Mouse (Mus musculus) embryonic facial prominence, embryonic 10.5 days (tissue): ENCODE data around the gene Gse1. TPM values are rescaled to one million over a fixed set of nuclear protein-coding genes. Genes with fewer than 3 reads are reported as not detected.

ENCODE experiments used
- DNase-seq: peaks from one replicate; pipeline ENCODE4 v3.0.0-alpha.2; 2017; ENCODE audit warnings: low spot score
- H3K27ac ChIP-seq: fragments of 300-500 bp; sonication (generic); replicated peaks from 2 replicates; pipeline ENCODE4 v1.5.1; 2016; ENCODE audit warnings: mild to moderate bottlenecking
- H3K27me3 ChIP-seq: fragments of 300-500 bp; sonication (generic); replicated peaks from 2 replicates; pipeline ENCODE4 v1.6.1; 2016; ENCODE audit warnings: low read depth, mild to moderate bottlenecking; ENCODE audit not compliant: poor library complexity, severe bottlenecking
- H3K36me3 ChIP-seq: fragments of 300-500 bp; sonication (generic); replicated peaks from 2 replicates; pipeline ENCODE4 v1.6.1; 2016; ENCODE audit warnings: mild to moderate bottlenecking, moderate library complexity
- H3K4me1 ChIP-seq: fragments of 300-500 bp; sonication (generic); 2 replicates; pipeline ENCODE4 v1.6.1; 2016
- H3K4me3 ChIP-seq: fragments of 300-500 bp; sonication (generic); 2 replicates; pipeline ENCODE4 v1.5.1; 2016; ENCODE audit warnings: mild to moderate bottlenecking, moderate library complexity
- H3K9me3 ChIP-seq: fragments of 300-500 bp; sonication (generic); 2 replicates; pipeline ENCODE4 v1.6.1; 2016; ENCODE audit warnings: mild to moderate bottlenecking
- WGBS: fragments of 180-500 bp; shearing (Covaris S2); methylation state at CpG from one replicate; pipeline ENCODE4 v1.1.7; 2016; 5-methylcytosine and 5-hydroxymethylcytosine counted together
- polyA plus RNA-seq: library from polyadenylated mRNA; unstranded; fragments of >200 nt; fragmentation: Nextera tagmentation; extraction: Ambion mirVana; gene quantifications from 2 replicates; pipeline ENCODE4 v1.2.1, GENCODE M21; 2016

Gse1 gene
- polyA plus RNA-seq, 1 experiment from 2014 or later: 10.2 TPM

- Histone ChIP-seq H3K27me3 (peaks cover 34% of the 10 kb centered on the region), H3K27ac (peak overlapping the region; percentile 57; the same call in 1 of the 2 replicates), H3K36me3 (no peaks in the 10 kb centered on the region), H3K4me3 (no peak overlapping the region), H3K9me3 (peaks cover 3% of the 10 kb centered on the region; the same call in 1 of the 2 replicates), H3K4me1 (peaks cover 63% of the 10 kb centered on the region)
- DNase-seq: no peak
- 81% methylated on average over 6 of the region's 6 CpGs for WGBS
Observed at GRCm38 (mm10) chr8:120383204-120383560, 154.9 kb downstream of the Gse1 start.

GRCm38 (mm10) chr8:120383713-120384112 is 155.5 kb downstream of the Gse1 start:
- Histone ChIP-seq H3K9me3 (peaks cover 3% of the 10 kb centered on the region; the same call in 1 of the 2 replicates), H3K4me3 (no peak overlapping the region), H3K27ac (peak overlapping the region; percentile 57), H3K27me3 (peaks cover 34% of the 10 kb centered on the region), H3K4me1 (peaks cover 61% of the 10 kb centered on the region), H3K36me3 (no peaks in the 10 kb centered on the region)
- WGBS: 55% methylated on average over 6 of the region's 6 CpGs
- no peak for DNase-seq

- no peak for DNase-seq
- Histone ChIP-seq H3K9me3 (peaks cover 3% of the 10 kb centered on the region; the same call in 1 of the 2 replicates), H3K36me3 (no peaks in the 10 kb centered on the region), H3K27me3 (peaks cover 27% of the 10 kb centered on the region), H3K27ac (no peak overlapping the region), H3K4me3 (no peak overlapping the region), H3K4me1 (peaks cover 57% of the 10 kb centered on the region)
Observed at GRCm38 (mm10) chr8:120384745-120385144, 156.5 kb downstream of the Gse1 start.

DNA sequence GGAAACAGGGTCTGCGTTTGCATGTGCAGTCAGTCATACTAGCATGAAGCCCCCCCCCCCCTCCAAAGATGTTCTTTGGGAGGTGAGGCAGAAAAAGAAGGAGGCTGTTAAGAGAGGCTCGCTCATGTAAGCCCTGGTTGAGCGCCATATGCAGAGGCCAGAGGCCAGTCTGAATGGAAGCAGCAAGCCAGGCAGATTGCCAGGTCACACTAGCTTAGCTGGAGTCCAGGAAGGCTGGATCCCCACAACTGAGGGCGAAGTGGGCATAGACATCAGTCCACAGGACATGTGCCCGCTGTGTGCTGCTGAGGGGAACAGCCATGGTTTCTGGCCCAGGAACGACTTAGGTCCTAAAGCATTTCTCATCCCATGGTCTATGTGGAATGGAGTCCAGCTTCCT is 160.0 kb downstream of the Gse1 start:
- Histone ChIP-seq H3K27me3 (no peaks in the 10 kb centered on the region), H3K9me3 (peaks cover 3% of the 10 kb centered on the region; the same call in 1 of the 2 replicates), H3K36me3 (no peaks in the 10 kb centered on the region), H3K4me3 (no peak overlapping the region), H3K27ac (0 out of 2 replicates have a peak overlapping the region, but pooled peaks have one; percentile 10), H3K4me1 (peaks cover 40% of the 10 kb centered on the region)
- WGBS: 90% methylated on average over 6 of the region's 6 CpGs
- DNase-seq: no peak

GRCm38 (mm10) chr8:120390598-120390997 is 162.3 kb downstream of the Gse1 start:
- Histone ChIP-seq H3K27me3 (0 out of 2 replicates have a peak, but pooled peaks cover 4% of the 10 kb centered on the region), H3K36me3 (no peaks in the 10 kb centered on the region), H3K9me3 (no peaks in the 10 kb centered on the region), H3K27ac (no peak overlapping the region), H3K4me1 (peaks cover 45% of the 10 kb centered on the region), H3K4me3 (no peak overlapping the region)
- WGBS: 93% methylated on average over 7 of the region's 7 CpGs
- no peak for DNase-seq

GRCm38 (mm10) chr8:120391856-120392255 is 163.6 kb downstream of the Gse1 start:
- 89% methylated on average over 21 of the region's 21 CpGs for WGBS
- Histone ChIP-seq H3K4me1 (peaks cover 50% of the 10 kb centered on the region), H3K36me3 (no peaks in the 10 kb centered on the region), H3K27ac (no peak overlapping the region), H3K4me3 (no peak overlapping the region), H3K27me3 (0 out of 2 replicates have a peak, but pooled peaks cover 4% of the 10 kb centered on the region), H3K9me3 (0 out of 2 replicates have a peak, but pooled peaks cover 2% of the 10 kb centered on the region)
- DNase-seq: no peak

GRCm38 (mm10) chr8:120393085-120393484 is 164.8 kb downstream of the Gse1 start:
- Histone ChIP-seq H3K27me3 (peaks cover 9% of the 10 kb centered on the region; the same call in 1 of the 2 replicates), H3K4me1 (peaks cover 61% of the 10 kb centered on the region)
- WGBS: 84% methylated on average over 11 of the region's 11 CpGs

DNA sequence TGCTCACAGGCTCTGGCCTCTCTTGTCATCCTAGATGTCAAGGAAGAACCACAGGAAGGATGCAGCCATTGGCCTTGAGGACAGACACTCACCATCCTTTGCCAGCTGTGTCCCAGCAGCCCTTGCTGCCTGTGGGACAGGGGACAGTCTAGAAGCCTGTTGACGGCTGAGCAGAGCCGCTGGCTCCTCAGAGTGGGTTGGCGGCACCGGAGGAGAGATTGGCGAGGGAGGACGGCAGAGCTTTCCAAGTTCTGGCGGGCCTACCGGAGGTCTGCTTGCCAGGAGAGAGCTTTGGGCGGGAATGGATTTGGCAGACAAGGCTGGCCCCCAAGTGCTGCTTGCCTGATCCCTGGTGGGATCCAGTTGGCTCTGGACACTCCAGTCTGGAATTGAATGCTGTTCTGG is 165.6 kb downstream of the Gse1 start:
- no peak overlapping the region for H3K4me3 ChIP-seq
- no peak for DNase-seq

More at GRCm38 (mm10) chr8:120393085-120393484, 164.8 kb downstream of the Gse1 start:
- H3K27ac ChIP-seq: 0 out of 2 replicates have a peak overlapping the region, but pooled peaks have one; percentile 48
- H3K36me3 ChIP-seq: no peaks in the 10 kb centered on the region
- 0 out of 2 replicates have a peak, but pooled peaks cover 2% of the 10 kb centered on the region for H3K9me3 ChIP-seq
- no peak for DNase-seq
- H3K4me3 ChIP-seq: no peak overlapping the region

GRCm38 (mm10) chr8:120395892-120396291 is 167.6 kb downstream of the Gse1 start:
- Histone ChIP-seq H3K27me3 (peaks cover 31% of the 10 kb centered on the region), H3K4me1 (peaks cover 68% of the 10 kb centered on the region), H3K36me3 (no peaks in the 10 kb centered on the region), H3K9me3 (0 out of 2 replicates have a peak, but pooled peaks cover 2% of the 10 kb centered on the region), H3K4me3 (no peak overlapping the region), H3K27ac (no peak overlapping the region)
- WGBS: 91% methylated on average over 3 of the region's 3 CpGs
- DNase-seq: no peak

More for the DNA sequence above, 165.6 kb downstream of the Gse1 start:
- Histone ChIP-seq H3K27me3 (peaks cover 17% of the 10 kb centered on the region; the same call in 1 of the 2 replicates), H3K4me1 (peaks cover 65% of the 10 kb centered on the region), H3K9me3 (0 out of 2 replicates have a peak, but pooled peaks cover 2% of the 10 kb centered on the region), H3K27ac (peak overlapping the region; percentile 48; the same call in 1 of the 2 replicates), H3K36me3 (no peaks in the 10 kb centered on the region)
- 82% methylated on average over 9 of the region's 9 CpGs for WGBS

DNA sequence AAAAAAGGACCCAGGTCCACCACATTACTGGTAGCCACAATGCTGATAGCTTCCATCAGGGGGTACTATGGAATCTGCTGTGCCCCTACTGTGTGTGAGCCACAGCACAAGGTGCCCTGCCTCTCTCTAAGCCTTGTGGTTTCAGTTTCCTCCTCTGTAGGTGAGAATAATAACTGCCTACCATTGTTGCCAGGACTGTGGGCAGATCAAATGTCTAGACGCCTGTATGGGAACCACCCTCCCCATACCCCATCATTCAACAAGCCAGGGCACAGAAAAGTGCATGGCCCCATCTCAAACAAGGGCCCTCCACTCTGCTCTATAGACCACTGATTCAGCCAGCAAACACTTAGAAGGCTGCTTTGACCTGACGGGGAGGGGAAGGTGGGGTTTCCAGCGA is 168.5 kb downstream of the Gse1 start:
- Histone ChIP-seq H3K36me3 (no peaks in the 10 kb centered on the region), H3K27me3 (peaks cover 31% of the 10 kb centered on the region), H3K4me3 (no peak overlapping the region), H3K9me3 (0 out of 2 replicates have a peak, but pooled peaks cover 2% of the 10 kb centered on the region), H3K4me1 (peaks cover 68% of the 10 kb centered on the region), H3K27ac (no peak overlapping the region)
- no peak for DNase-seq
- 50% methylated on average over 3 of the region's 3 CpGs for WGBS

GRCm38 (mm10) chr8:120397444-120398411 is 169.5 kb downstream of the Gse1 start:
- H3K27ac ChIP-seq: no peak overlapping the region; the same call in 1 of the 2 replicates
- 0 out of 2 replicates have a peak, but pooled peaks cover 2% of the 10 kb centered on the region for H3K9me3 ChIP-seq
- peaks cover 31% of the 10 kb centered on the region for H3K27me3 ChIP-seq
- 41% methylated on average over 15 of the region's 15 CpGs for WGBS
- H3K36me3 ChIP-seq: no peaks in the 10 kb centered on the region
- no peak overlapping the region for H3K4me3 ChIP-seq
- peak; percentile 52 for DNase-seq
- peaks cover 67% of the 10 kb centered on the region for H3K4me1 ChIP-seq

GRCm38 (mm10) chr8:120399212-120399934 is 171.1 kb downstream of the Gse1 start:
- Histone ChIP-seq H3K4me1 (peaks cover 62% of the 10 kb centered on the region), H3K36me3 (no peaks in the 10 kb centered on the region), H3K9me3 (0 out of 2 replicates have a peak, but pooled peaks cover 2% of the 10 kb centered on the region), H3K4me3 (no peak overlapping the region), H3K27ac (0 out of 2 replicates have a peak overlapping the region, but pooled peaks have one; percentile 3), H3K27me3 (peaks cover 39% of the 10 kb centered on the region)
- 72% methylated on average over 33 of the region's 33 CpGs for WGBS
- no peak for DNase-seq
